Mouse (Mus musculus): ENCODE data around the gene Gm20388.

Gm20388 gene

DNA sequence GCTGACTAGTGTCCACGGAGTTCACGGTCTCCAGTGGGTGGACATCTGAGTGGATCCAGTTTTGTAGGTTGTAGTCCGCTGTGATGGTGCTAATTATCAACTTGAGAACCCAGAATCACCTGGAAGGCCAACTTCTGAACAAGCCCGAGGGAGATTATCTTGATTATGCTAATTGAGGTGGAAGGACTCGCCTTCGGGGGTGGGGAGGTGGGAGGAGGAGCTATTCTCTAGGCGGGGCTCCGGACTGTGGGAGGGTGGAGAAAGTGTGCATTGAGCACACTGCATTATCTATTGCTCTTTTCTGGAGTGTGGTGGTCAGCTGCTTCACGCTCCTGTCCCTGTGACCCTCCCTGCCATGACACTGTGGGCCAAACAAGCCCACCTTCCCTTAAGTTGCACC, 2961.0 kb downstream of the Gm20388 start:
- DNase-seq (ENCODE audit: extremely low spot score, low spot score): no peak

DNA sequence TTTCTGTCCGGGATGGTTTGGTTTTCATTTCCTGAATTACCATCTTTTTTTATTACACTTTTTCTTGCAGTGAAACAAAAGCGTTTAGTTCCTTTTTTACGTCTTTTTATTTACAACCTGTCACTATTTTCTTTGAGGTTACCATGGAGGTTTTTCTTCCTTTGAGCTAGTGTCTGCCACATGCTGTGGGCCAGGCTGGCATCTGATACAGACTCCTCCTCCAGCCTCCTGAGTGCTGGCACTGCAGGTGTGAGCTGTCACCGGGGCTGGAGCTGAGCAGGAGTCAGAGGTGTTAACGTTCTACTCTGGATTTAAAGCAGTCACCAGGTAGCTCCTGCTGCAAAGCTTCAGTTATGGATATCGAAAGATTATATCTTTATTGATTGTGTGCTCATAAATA, 2962.5 kb downstream of the Gm20388 start:
- DNase-seq (ENCODE audit: extremely low spot score, low spot score): no peak

- DNase-seq (ENCODE audit: extremely low spot score, low spot score): no peak
These were observed 2964.5 kb downstream of the Gm20388 start for GRCm38 (mm10) chr8:122875186-122875585.

- no peak for DNase-seq (ENCODE audit: extremely low spot score, low spot score)
These were observed 2967.6 kb downstream of the Gm20388 start for GRCm38 (mm10) chr8:122878231-122878630.

DNA sequence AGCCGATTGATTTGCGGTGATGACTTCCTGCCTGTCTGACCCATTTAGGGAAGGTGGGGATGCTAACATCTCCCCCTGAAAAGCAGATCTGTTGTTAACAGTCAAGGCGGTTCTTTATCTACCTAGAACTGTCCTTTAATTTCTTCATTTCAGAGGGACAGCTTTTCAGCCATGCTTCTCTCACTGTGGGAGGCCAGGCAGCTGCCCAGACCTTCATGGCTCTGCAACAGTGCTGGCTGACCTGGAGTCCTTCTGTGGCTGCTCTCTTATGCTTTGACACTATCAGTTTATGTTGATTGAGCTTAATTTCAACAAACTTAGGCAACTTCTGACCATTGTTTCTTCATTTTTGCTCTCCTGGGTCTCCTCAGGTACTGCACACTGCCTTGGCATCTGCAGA, 2969.7 kb downstream of the Gm20388 start:
- DNase-seq (ENCODE audit: extremely low spot score, low spot score): no peak

- DNase-seq (ENCODE audit: extremely low spot score, low spot score): no peak
These were observed 2973.0 kb downstream of the Gm20388 start for GRCm38 (mm10) chr8:122883671-122884070.

- DNase-seq (ENCODE audit: extremely low spot score, low spot score): no peak
These were observed 2980.8 kb downstream of the Gm20388 start for GRCm38 (mm10) chr8:122891440-122891839.

- DNase-seq (ENCODE audit: extremely low spot score, low spot score): no peak
These were observed 2982.8 kb downstream of the Gm20388 start for GRCm38 (mm10) chr8:122893451-122893850.

GRCm38 (mm10) chr8:122896317-122896716, 2985.7 kb downstream of the Gm20388 start:
- DNase-seq (ENCODE audit: extremely low spot score, low spot score): no peak

DNA sequence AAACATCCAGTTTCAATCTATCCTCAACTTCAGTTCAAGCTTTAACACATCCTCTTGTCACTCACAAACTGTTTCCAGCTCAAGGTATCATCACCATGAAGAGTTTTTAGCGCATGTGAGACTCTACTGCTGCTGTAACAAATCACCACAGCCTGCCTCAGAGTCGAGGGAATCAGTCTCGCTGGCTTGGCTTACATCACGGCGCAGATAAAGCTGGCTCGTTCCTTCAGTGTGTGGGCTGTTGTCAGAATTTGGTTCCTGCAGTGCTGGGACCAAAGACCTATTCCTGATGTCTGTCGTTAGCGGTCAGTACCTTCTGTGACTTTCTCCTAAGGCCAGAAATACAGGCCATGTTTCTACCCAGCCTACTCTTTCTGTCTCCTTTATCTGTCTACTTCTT, 2986.6 kb downstream of the Gm20388 start:
- no peak for DNase-seq (ENCODE audit: extremely low spot score, low spot score)

GRCm38 (mm10) chr8:122898018-122898417, 2987.4 kb downstream of the Gm20388 start:
- no peak for DNase-seq (ENCODE audit: extremely low spot score, low spot score)

DNA sequence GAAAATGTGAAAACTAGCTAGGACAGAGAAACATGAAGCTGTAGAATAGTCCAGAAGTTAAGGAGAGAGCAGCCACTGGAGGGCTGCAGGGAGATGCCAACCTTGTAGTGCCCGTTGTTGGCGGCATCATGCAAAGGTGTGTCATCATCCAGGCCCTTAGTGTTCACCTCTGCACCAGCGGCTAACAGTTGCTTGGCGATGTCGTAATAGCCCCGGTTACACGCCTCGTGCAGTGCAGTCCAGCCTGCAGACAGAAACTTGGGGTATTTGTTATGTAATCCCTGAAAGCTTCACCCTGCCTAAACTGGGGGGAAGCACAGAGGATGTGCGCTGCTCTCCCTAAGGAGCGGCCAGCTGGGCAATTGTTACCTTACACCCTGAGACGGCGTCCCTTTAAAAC, 2987.8 kb downstream of the Gm20388 start:
- no peak for DNase-seq (ENCODE audit: extremely low spot score, low spot score)

GRCm38 (mm10) chr8:122899085-122899484, 2988.4 kb downstream of the Gm20388 start:
- no peak for DNase-seq (ENCODE audit: extremely low spot score, low spot score)

GRCm38 (mm10) chr8:122901476-122901875, 2990.8 kb downstream of the Gm20388 start:
- DNase-seq (ENCODE audit: extremely low spot score, low spot score): no peak

- DNase-seq (ENCODE audit: extremely low spot score, low spot score): no peak
These were observed 2991.4 kb downstream of the Gm20388 start for GRCm38 (mm10) chr8:122901892-122902515.

DNA sequence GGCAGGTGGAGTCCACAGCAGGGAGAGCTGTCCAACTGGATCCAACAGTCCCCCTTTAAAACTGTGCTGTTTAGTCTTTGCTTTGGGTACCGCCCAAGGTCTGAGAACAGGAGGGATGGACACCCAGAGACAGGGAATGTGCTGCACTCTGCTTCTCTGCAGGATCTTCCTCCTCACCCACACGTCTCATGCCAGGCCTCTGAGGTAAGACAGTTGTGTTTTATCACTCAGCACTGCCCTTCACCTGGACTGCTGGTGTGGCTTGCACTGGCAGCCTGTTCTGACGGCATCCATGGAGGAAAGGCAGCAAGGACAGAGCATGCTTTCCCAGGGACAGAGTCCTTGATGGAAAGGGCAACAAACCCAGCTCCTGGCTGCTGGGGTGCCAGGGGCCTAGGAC, 2991.9 kb downstream of the Gm20388 start:
- no peak for DNase-seq (ENCODE audit: extremely low spot score, low spot score)

GRCm38 (mm10) chr8:122903002-122903401, 2992.4 kb downstream of the Gm20388 start:
- DNase-seq (ENCODE audit: extremely low spot score, low spot score): peak; percentile 19

DNA sequence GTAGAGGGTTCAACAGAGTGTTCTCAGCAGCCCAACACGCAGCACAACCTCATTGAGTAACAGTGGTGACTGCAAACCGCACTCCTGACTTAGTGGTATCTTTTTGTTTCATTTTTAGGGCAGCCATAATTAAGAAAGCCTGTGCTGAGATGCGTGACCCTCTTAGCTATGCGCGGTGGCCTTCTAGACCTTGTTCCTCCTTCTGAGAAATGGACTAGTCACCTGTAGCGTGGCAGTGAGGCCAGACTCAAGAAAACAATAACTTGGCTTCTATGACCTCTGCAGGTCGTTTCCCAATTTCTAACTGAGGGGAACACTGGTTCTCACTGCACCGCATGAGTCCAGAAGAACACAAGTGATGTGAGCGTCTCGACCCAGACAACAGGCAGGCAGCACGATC, 2993.9 kb downstream of the Gm20388 start:
- DNase-seq (ENCODE audit: extremely low spot score, low spot score): no peak

DNA sequence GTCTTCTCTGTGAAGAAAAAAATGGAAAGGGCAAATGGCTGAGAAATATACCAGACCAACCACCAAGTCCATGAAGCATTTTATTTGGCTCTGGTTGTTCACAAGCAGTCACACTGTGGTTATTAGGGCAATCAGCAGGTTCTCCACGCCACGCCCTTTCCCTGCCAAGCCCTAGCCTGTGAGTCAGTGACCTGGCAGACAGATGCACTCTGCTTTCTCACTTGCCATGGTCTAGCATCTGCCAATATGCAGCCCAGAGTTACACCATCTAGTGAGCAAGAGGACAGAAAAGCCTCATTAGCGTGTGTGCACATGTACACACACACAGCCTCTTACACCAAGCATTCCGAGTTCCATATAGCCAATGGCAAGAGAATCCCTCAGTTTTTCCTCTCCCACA, 2994.7 kb downstream of the Gm20388 start:
- DNase-seq (ENCODE audit: extremely low spot score, low spot score): no peak

- DNase-seq (ENCODE audit: extremely low spot score, low spot score): peak; percentile 65
These were observed 2995.9 kb downstream of the Gm20388 start for GRCm38 (mm10) chr8:122906463-122907021.

GRCm38 (mm10) chr8:122912150-122912549, 3001.5 kb downstream of the Gm20388 start:
- no peak for DNase-seq (ENCODE audit: extremely low spot score, low spot score)

DNA sequence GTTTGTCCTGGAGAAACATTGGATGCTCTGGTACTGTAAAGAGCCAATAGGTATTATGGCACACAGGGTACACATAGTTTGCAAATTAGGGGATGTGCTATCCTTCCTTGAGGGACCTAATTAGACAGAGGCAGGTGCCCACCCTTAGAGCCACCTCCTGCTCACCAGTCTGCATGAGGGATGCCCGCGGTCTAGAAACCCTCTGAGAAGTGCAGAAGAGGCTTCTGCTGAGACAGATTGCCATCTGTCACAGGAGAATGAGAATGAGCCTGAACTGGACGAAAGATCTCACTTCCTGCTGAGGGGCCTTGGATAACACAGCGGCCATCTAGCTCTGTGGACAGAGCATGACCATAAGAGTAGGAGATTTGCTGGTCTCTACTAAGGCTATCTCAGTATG, 3002.2 kb downstream of the Gm20388 start:
- DNase-seq (ENCODE audit: extremely low spot score, low spot score): no peak

DNA sequence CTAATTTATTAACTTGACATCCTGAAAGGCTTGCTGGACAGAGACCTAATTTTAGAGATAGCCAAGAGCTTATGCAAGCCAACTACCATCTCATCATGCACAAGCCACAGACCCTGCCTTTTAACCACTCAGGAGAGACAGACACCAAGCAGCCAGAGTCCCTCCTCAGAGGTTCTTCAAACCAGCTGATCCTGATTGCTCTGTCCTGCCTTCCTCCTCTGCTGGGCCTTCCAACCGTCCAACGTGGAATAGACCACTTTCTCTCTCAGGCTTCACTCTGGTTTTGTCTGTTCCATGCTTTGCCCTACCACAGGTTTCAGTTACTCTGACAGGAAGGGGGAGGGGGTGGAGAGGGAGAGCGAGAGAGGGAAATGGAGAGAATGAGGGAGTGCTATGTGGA, 3006.1 kb downstream of the Gm20388 start:
- no peak for DNase-seq (ENCODE audit: extremely low spot score, low spot score)
